Mouse (Mus musculus) hindbrain, embryonic 13.5 days (tissue): Measurements from ENCODE around the gene Tnip1. TPM values are rescaled to one million over a fixed set of nuclear protein-coding genes. Genes with fewer than 3 reads are reported as not detected.

Experiments used
- ATAC-seq: fragments of 200-750 bp; cut with Nextera tagmentation; 2 replicates; pipeline ENCODE4 v1.8.0; 2017; ENCODE audit warnings: moderate TSS enrichment; ENCODE audit not compliant: low FRiP score
- H3K27ac ChIP-seq: fragments of 300-500 bp; sonication (generic); 2 replicates; pipeline ENCODE4 v1.5.1; 2015; ENCODE audit warnings: inconsistent platforms, mild to moderate bottlenecking, moderate library complexity
- H3K27me3 ChIP-seq: fragments of 300-500 bp; sonication (generic); 2 replicates; pipeline ENCODE4 v1.6.1; 2015; ENCODE audit warnings: mild to moderate bottlenecking, inconsistent platforms
- H3K36me3 ChIP-seq: fragments of 300-500 bp; sonication (generic); 2 replicates; pipeline ENCODE4 v1.6.1; 2015; ENCODE audit warnings: mild to moderate bottlenecking, inconsistent platforms
- H3K4me1 ChIP-seq: fragments of 300-500 bp; sonication (generic); replicated peaks from 2 replicates; pipeline ENCODE4 v1.6.1; 2015; ENCODE audit warnings: inconsistent platforms
- H3K4me2 ChIP-seq: fragments of 300-500 bp; sonication (generic); 2 replicates; pipeline ENCODE4 v1.6.1; 2015; ENCODE audit warnings: inconsistent platforms, mild to moderate bottlenecking, moderate library complexity
- H3K4me3 ChIP-seq: fragments of 300-500 bp; sonication (generic); 2 replicates; pipeline ENCODE4 v1.5.1; 2015; ENCODE audit warnings: mild to moderate bottlenecking, inconsistent platforms
- H3K9ac ChIP-seq: fragments of 300-500 bp; sonication (generic); 2 replicates; pipeline ENCODE4 v1.6.1; 2015; ENCODE audit warnings: mild to moderate bottlenecking, inconsistent platforms
- H3K9me3 ChIP-seq: fragments of 300-500 bp; sonication (generic); 2 replicates; pipeline ENCODE4 v1.6.1; 2016; ENCODE audit warnings: inconsistent platforms
- WGBS: fragments of 180-500 bp; shearing (Covaris S2); methylation state at CpG from one replicate; pipeline ENCODE4 v1.1.7; 2015; 5-methylcytosine and 5-hydroxymethylcytosine counted together
- polyA plus RNA-seq: library from polyadenylated mRNA; unstranded; fragments of >200 nt; fragmentation: Nextera tagmentation; extraction: Ambion mirVana; gene quantifications from 2 replicates; pipeline ENCODE4 v1.2.1, GENCODE M21; 2015

Gene Tnip1
- polyA plus RNA-seq, 1 experiment from 2014 or later: 19.3 TPM

DNA sequence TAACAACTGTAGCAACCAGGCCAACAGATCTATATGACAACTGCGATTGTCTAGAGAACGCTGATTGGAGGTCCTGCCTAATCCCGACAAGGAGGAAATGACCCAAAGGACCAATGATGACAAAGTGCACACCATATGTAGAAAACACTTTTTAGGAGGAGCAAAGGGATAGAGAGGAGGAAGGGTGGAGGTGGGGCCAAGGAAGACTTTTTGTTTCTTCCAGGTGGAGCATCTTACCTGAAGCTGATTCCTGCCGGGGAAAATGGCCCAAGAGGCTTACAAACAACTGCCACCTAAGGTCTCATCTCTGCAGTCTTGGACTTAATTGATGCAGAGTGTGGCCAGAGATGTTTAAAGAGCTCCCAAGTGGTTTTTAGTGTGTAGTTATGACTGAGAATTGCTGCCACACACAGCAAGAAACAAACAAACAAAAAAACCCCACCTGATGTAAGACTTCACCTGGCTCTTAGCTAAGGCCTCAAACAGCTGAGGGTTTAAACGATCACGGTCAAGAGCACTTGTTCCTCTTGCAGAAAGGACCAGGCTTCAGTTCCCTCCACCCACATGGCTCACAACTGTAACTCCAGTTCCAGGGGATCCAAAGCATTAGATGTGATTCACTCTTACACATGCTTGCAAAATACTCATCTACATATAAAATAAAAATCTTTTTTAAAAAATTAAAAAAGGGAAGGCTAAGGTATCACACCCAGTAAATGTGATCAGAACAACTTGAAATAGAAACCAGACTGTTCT, 97.2 kb downstream of the Tnip1 start:
- H3K4me2 ChIP-seq: peak overlapping the region; percentile 77
- H3K36me3 ChIP-seq: peaks cover 15% of the 10 kb centered on the region
- H3K9me3 ChIP-seq: no peaks in the 10 kb centered on the region
- H3K4me1 ChIP-seq: peaks cover 48% of the 10 kb centered on the region
- H3K27ac ChIP-seq: peak overlapping the region; percentile 92
- no peaks in the 10 kb centered on the region for H3K27me3 ChIP-seq
- H3K4me3 ChIP-seq: peak overlapping the region; percentile 89
- no peak for ATAC-seq
- 77% methylated on average over 6 of the region's 6 CpGs for WGBS
- H3K9ac ChIP-seq: peak overlapping the region; percentile 97

DNA sequence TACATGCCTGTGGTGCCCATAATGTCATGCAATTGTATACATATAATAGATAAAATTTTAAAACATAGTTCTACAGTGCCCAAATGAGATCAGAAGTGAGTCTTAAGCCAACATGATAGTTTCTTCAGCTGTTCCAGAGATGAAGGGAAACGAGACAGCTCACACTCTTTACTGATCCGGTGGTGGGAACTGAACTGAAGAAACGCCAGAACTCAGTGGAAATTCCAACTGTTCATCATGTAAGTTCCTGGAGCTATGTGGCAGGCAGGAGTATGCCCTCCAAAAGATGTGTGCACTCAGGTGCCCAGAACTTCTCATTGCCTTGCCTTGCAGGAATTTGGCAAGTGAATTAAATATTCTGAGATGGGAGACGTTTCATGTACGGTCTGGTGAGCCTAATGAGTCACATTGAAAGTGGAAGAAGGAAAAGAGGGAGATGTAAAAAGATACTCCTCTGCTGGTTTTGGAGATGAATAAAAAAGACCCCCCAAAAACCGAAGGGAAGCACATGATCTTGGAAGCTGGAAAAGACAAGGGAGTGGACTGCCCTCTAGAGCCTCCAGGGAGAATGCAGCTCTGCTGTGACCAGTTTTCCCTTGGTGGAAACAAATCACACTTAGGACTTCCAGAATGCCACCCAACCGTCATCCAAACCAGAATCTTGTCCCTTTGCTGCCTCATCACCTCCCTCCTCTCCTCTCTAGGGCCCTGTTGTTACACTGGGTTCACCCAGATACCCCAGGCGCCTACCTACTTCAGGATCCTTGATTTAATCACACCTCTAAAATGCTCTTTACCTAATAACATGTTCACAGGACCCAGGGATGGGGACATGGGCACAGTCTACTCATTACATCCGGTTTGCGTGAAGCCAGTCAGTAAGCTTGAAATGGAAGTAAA, 99.8 kb downstream of the Tnip1 start:
- H3K27me3 ChIP-seq: no peaks in the 10 kb centered on the region
- H3K4me1 ChIP-seq: peaks cover 32% of the 10 kb centered on the region
- no peak overlapping the region for H3K27ac ChIP-seq
- 47% methylated on average over 10 of the region's 10 CpGs for WGBS
- H3K4me2 ChIP-seq: no peak overlapping the region
- H3K36me3 ChIP-seq: no peaks in the 10 kb centered on the region
- H3K4me3 ChIP-seq: no peak overlapping the region
- ATAC-seq: no peak
- no peak overlapping the region for H3K9ac ChIP-seq
- no peaks in the 10 kb centered on the region for H3K9me3 ChIP-seq

DNA sequence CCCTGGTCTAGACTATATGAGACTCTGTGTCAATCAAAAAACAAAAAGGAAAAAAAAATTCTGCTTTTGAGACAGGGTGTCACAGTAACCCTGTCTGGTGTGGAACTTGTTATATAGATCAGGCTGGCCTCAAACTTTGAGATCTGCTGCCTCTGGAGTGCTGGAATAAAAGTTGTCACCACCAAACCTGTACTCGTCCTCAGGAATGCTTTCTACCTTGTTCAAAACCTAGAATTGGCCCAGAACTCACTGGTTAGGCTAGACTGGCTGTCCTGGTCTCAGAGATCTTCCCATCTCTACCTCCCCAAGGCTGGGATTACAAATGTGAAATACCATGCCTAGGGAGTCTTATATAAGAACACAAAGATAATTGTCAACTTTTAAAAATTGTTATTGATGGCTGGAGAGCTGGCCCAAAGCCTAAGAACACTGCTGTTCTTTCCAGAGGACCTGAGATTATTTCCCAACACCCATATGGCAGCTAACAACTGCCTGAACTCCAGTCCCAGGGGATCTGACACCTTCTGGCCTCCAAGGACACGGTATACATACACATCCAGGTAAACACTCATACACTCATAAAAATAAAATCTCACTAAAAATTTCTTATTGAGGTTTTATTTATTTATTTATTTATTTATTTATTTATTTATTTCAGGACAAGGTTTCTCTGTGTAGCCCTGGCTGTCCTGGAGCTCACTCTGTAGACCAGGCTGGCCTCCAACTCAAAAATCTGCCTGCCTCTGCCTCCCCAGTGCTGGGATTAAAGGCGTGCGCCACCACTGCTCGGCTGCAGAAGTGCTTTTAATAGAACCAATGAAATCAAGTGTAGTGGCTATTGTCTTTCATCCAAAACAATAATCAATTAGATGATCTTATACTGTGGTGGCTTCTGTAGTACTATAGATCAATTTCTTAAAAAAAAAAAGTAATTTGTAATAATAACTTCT, 101.0 kb downstream of the Tnip1 start:
- no peaks in the 10 kb centered on the region for H3K9me3 ChIP-seq
- H3K36me3 ChIP-seq: no peaks in the 10 kb centered on the region
- peaks cover 23% of the 10 kb centered on the region for H3K4me1 ChIP-seq
- no peak overlapping the region; the same call in 1 of the 2 replicates for H3K9ac ChIP-seq
- H3K4me3 ChIP-seq: no peak overlapping the region
- 90% methylated on average over 5 of the region's 5 CpGs for WGBS
- peak overlapping the region; percentile 95 for H3K27ac ChIP-seq
- no peaks in the 10 kb centered on the region for H3K27me3 ChIP-seq
- no peak for ATAC-seq
- H3K4me2 ChIP-seq: peak overlapping the region; percentile 62; the same call in 1 of the 2 replicates

Other genes with a start within 250 kb of the Tnip1 start
- gene Cdc42se2, start 175.2 kb downstream of the Tnip1 start, polyA plus RNA-seq: 162 and 164 TPM in 2 replicates
- gene Lyrm7, start 102.0 kb downstream of the Tnip1 start, polyA plus RNA-seq: 9.1 and 11.7 TPM in 2 replicates
- 793 and 823 TPM in 2 replicates for gene Hint1, start 96.5 kb downstream of the Tnip1 start, polyA plus RNA-seq
- 50.2 and 54.0 TPM in 2 replicates for gene Gpx3, start 60.5 kb downstream of the Tnip1 start, polyA plus RNA-seq
- 59.3 and 61.1 TPM in 2 replicates for gene Anxa6, start 70.5 kb upstream of the Tnip1 start, polyA plus RNA-seq
- gene Ccdc69, start 115.2 kb upstream of the Tnip1 start, polyA plus RNA-seq: 0.22 and 0.31 TPM in 2 replicates
- gene Gm2a, start 135.2 kb upstream of the Tnip1 start, polyA plus RNA-seq: 19.2 and 20.3 TPM in 2 replicates
- not detected in 2 replicates for gene Slc36a3, start 188.8 kb upstream of the Tnip1 start, polyA plus RNA-seq
- gene Slc36a2, start 222.2 kb upstream of the Tnip1 start, polyA plus RNA-seq: 1.1 and 1.5 TPM in 2 replicates
- 3.2 and 3.5 TPM in 2 replicates for gene Slc36a1, start 241.4 kb upstream of the Tnip1 start, polyA plus RNA-seq